Mouse (Mus musculus) C2C12 (cell line): ENCODE data around the gene Slc16a3. TPM values are rescaled to one million over a fixed set of nuclear protein-coding genes. Genes with fewer than 3 reads are reported as not detected.

ENCODE experiments used
- H3K27me3 ChIP-seq: one replicate; pipeline ENCODE4 v1.6.1; 2011; ENCODE audit not compliant: control insufficient read depth, insufficient read depth, insufficient read length
- H3K36me3 ChIP-seq: one replicate; pipeline ENCODE4 v1.6.1; 2011; ENCODE audit not compliant: control insufficient read depth, insufficient read depth
- H3K4me3 ChIP-seq: one replicate; pipeline ENCODE4 v1.5.1; 2011; ENCODE audit warnings: mild to moderate bottlenecking, control low read depth; ENCODE audit not compliant: poor library complexity, insufficient read depth, severe bottlenecking
- H3K79me2 ChIP-seq: one replicate; pipeline ENCODE4 v1.6.1; 2011; ENCODE audit not compliant: control insufficient read depth, insufficient read depth
- H3K79me3 ChIP-seq: one replicate; pipeline ENCODE4 v1.6.1; 2011; ENCODE audit warnings: low read depth, control low read depth
- H3ac ChIP-seq: one replicate; pipeline ENCODE3; 2011; ENCODE audit warnings: low read depth; ENCODE audit not compliant: control insufficient read depth, insufficient read length
- CEBPB ChIP-seq: IDR thresholded peaks from one replicate; pipeline ENCODE4 v1.6.1; 2011; ENCODE audit warnings: low read depth, mild to moderate bottlenecking, control low read depth, moderate library complexity
- CTCF ChIP-seq: IDR thresholded peaks from one replicate; pipeline ENCODE4 v1.5.1; 2011; ENCODE audit not compliant: control insufficient read depth, insufficient read depth, insufficient read length
- FOSL1 ChIP-seq: IDR thresholded peaks from one replicate; pipeline ENCODE4 v1.8.0; 2011; ENCODE audit warnings: mild to moderate bottlenecking, low read length; ENCODE audit not compliant: poor library complexity, insufficient read depth, severe bottlenecking
- MAX ChIP-seq: IDR thresholded peaks from one replicate; pipeline ENCODE4 v1.6.1; 2011; ENCODE audit warnings: mild to moderate bottlenecking, control low read depth
- MYOD1 ChIP-seq: IDR thresholded peaks from one replicate; pipeline ENCODE4 v1.6.1; 2011; ENCODE audit warnings: low read depth; ENCODE audit not compliant: control insufficient read depth, insufficient read length
- MYOG ChIP-seq: IDR thresholded peaks from one replicate; pipeline ENCODE4 v1.6.1; 2011; ENCODE audit not compliant: control insufficient read depth, insufficient read length; ENCODE audit errors: extremely low read depth
- USF1 ChIP-seq: IDR thresholded peaks from one replicate; pipeline ENCODE4 v1.6.1; 2011; ENCODE audit warnings: low read depth, mild to moderate bottlenecking, control low read depth, moderate library complexity
- polyA plus RNA-seq: library from polyadenylated mRNA; unstranded; fragments of >200 nt; fragmentation: generic; extraction: Trizol; gene quantifications from one replicate; pipeline ENCODE4 v1.2.1, GENCODE M21; 2012; ENCODE audit warnings: missing spikeins

Slc16a3 gene
- polyA plus RNA-seq, 1 experiment, result 0.89 TPM

DNA sequence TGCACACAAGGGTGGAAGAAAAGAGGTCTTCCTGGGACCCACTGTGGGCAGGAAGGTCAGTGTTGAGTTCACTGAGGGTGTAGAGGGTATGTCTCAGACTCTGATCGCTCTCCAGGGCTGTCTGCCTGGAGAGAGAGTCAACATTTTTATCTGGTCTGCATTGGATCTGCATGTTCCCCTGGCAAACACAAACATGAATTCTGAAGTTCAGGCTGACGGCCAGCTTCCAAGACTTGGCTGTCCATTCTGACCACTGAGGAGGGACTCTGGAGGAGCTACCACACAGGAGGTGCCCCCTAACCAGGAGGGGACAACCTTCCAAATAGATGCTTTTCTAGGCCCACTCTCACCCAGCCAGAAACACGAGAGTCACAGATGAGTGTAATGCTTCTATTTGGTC is 43.5 kb downstream of the Slc16a3 start:
- TF ChIP-seq CTCF (no peak), CEBPB (no peak)
- H3ac ChIP-seq, result peak overlapping the region; percentile 5
- H3K27me3 ChIP-seq, result no peaks in the 10 kb centered on the region
- H3K4me3 ChIP-seq, result peak overlapping the region; percentile 78
- peaks cover 11% of the 10 kb centered on the region for H3K36me3 ChIP-seq
- peaks cover 37% of the 10 kb centered on the region for H3K79me3 ChIP-seq
- peaks cover 46% of the 10 kb centered on the region for H3K79me2 ChIP-seq

DNA sequence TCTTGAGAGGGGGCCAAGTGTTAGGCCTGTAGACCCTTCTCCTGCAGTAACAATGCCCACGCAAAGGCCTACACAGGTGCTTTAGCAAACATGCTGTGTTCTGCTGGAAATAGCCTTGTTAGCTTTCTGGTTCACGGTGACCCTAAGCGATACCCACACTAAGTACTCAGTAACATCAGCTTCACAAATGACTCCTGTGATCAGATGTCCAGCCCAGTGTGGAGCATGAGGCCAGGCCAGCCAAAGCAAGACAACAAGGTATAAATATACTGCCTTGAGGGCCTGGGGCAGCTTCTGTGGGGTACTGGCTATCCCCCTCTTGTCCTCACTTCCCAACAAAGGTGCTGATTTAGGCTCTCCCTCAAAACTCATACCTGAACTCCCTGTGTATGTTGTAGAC is 44.8 kb downstream of the Slc16a3 start:
- Histone ChIP-seq H3K4me3 (no peak overlapping the region), H3K36me3 (peaks cover 4% of the 10 kb centered on the region), H3ac (no peak overlapping the region), H3K27me3 (no peaks in the 10 kb centered on the region), H3K79me2 (peaks cover 33% of the 10 kb centered on the region), H3K79me3 (peaks cover 24% of the 10 kb centered on the region)
- TF ChIP-seq CTCF, result no peak
- no peak for TF ChIP-seq MAX
- TF ChIP-seq CEBPB, result no peak
- TF ChIP-seq MYOG, result no peak
- TF ChIP-seq FOSL1, result no peak
- no peak for TF ChIP-seq USF1
- no peak for TF ChIP-seq MYOD1

DNA sequence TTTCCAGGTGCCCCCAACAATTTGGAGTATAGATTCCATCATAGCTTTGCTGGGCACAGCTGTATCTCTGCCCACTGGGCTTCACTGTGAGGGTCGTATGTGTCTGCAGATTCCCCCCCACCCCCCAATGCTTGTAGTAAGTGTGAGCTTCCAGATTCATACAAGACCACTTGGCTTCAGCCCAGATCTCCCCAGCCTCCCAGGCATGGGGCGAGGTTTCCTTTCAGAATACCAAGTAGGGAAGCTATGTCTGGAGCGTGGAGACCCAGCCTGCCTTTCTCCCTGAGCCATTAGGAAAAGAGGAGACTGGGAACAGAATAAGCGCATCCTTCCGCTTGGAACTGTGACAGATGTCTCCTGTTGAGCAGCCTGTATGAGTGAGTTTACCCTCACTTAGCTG is 45.3 kb downstream of the Slc16a3 start:
- Histone ChIP-seq H3K79me3 (peaks cover 19% of the 10 kb centered on the region), H3K36me3 (peaks cover under 1% of the 10 kb centered on the region), H3K4me3 (no peak overlapping the region), H3K27me3 (no peaks in the 10 kb centered on the region), H3K79me2 (peaks cover 28% of the 10 kb centered on the region), H3ac (no peak overlapping the region)
- TF ChIP-seq USF1 (no peak), FOSL1 (no peak), MYOD1 (no peak), CTCF (no peak), CEBPB (no peak), MAX (no peak), MYOG (no peak)

DNA sequence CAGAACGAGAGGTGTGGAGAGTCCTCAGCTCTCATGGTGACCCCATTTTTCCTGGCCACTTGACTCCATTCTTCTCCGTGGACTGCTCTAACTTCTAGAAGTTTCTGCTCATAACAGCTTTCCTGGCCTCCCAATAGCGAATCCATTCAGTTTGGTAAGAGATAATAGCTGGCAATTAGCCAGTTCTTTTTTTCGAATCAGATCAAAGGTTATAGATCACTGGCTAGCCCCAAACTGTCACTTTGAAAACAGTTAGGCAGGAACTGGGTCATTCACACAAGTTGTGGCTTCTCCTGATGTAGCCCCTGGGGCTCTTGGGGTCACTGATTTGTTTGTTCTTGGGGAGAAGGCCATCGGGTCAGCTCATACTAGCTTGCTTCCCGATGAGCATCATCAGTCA is 46.5 kb downstream of the Slc16a3 start:
- H3K79me3 ChIP-seq, result peaks cover 8% of the 10 kb centered on the region
- no peaks in the 10 kb centered on the region for H3K36me3 ChIP-seq
- peaks cover 16% of the 10 kb centered on the region for H3K79me2 ChIP-seq
- H3K27me3 ChIP-seq, result no peaks in the 10 kb centered on the region
- H3K4me3 ChIP-seq, result no peak overlapping the region
- H3ac ChIP-seq, result no peak overlapping the region
- TF ChIP-seq USF1 (no peak), MAX (no peak), FOSL1 (no peak), CEBPB (no peak), MYOD1 (no peak), MYOG (no peak), CTCF (no peak)

DNA sequence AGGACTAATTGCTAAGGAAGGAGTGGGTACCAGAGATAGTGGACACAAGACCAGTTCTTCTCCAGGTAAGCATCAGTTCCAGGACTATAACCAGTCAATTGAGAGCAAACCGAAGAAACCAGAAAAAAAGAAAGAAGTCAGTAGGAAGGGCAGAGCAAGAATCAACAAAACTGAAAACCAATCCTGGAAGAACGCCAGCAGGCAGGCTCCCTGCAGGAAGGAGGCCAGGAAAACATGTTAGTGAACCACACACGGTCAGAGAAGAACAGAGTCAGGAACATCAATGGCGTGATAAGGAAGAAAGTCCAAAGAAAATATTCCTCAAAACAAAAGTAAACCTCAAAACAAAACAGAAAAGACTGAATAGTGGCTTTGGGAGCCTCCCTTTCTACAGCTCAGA is 53.7 kb downstream of the Slc16a3 start:
- H3K4me3 ChIP-seq, result no peak overlapping the region
- no peak overlapping the region for H3ac ChIP-seq
- TF ChIP-seq CTCF (no peak), MAX (no peak), MYOG (no peak), CEBPB (no peak), MYOD1 (no peak), USF1 (no peak), FOSL1 (no peak)
- H3K79me3 ChIP-seq, result no peaks in the 10 kb centered on the region
- no peaks in the 10 kb centered on the region for H3K79me2 ChIP-seq
- no peaks in the 10 kb centered on the region for H3K36me3 ChIP-seq
- no peaks in the 10 kb centered on the region for H3K27me3 ChIP-seq

DNA sequence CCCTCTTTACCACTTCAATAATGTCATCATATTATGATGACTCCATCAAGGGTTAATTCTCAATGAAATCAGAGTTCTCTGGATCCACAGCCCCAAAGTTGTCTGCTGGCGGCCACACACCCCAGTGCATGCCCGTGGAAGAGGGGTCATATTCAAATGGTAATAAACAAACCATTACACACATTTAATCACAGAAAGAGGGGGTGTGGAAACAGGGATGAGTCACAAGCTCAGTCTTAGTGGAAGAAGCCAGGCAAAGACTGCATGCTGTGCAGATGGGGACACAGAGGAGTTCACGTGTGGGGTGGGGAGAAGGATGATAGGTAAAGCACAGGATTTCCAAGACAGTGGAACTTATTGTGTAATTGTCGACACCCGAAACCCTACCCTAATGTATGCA is 56.0 kb downstream of the Slc16a3 start:
- Histone ChIP-seq H3K36me3 (no peaks in the 10 kb centered on the region), H3K4me3 (no peak overlapping the region), H3K79me3 (no peaks in the 10 kb centered on the region), H3ac (no peak overlapping the region), H3K79me2 (no peaks in the 10 kb centered on the region), H3K27me3 (peaks cover 4% of the 10 kb centered on the region)
- no peak for TF ChIP-seq MYOD1
- TF ChIP-seq FOSL1, result no peak
- TF ChIP-seq CEBPB, result no peak
